Mouse (Mus musculus) embryonic facial prominence, embryonic 14.5 days (tissue): ENCODE measurements at regions not wholly inside any gene's neighbourhood (a gene's known extent, or its start where the extent isn't known, plus 50 kb on each side); places are given as distances from the start of the nearest gene placed in this dataset.
A peak's percentile ranks its signal among the peaks of the same experiment; 100 is the strongest.

ENCODE experiments used
- ATAC-seq: fragments of 200-750 bp; cut with Nextera tagmentation; 2 replicates; pipeline ENCODE4 v1.8.0; 2017; ENCODE audit warnings: low read depth, moderate number of reproducible peaks, moderate TSS enrichment
- DNase-seq: peaks from one replicate; pipeline ENCODE4 v3.0.0-alpha.2; 2015; ENCODE audit warnings: low spot score
- H3K27ac ChIP-seq: fragments of 300-500 bp; sonication (generic); replicated peaks from 2 replicates; pipeline ENCODE4 v1.5.1; 2014; ENCODE audit warnings: low read depth, mild to moderate bottlenecking, low read length, moderate library complexity
- H3K27me3 ChIP-seq: fragments of 300-500 bp; sonication (generic); replicated peaks from 2 replicates; pipeline ENCODE4 v1.6.1; 2014; ENCODE audit warnings: low read length; ENCODE audit not compliant: control insufficient read depth, insufficient read depth
- H3K36me3 ChIP-seq: fragments of 300-500 bp; sonication (generic); 2 replicates; pipeline ENCODE4 v1.6.1; 2014; ENCODE audit warnings: low read length, mixed read lengths; ENCODE audit not compliant: control insufficient read depth, insufficient read depth
- H3K4me1 ChIP-seq: fragments of 300-500 bp; sonication (generic); 2 replicates; pipeline ENCODE4 v1.6.1; 2014; ENCODE audit warnings: antibody characterized with exemption, low read length; ENCODE audit not compliant: control insufficient read depth, insufficient read depth
- H3K4me2 ChIP-seq: fragments of 300-500 bp; sonication (generic); 2 replicates; pipeline ENCODE4 v1.6.1; 2014; ENCODE audit warnings: low read depth, mild to moderate bottlenecking, low read length, moderate library complexity, mixed read lengths
- H3K4me3 ChIP-seq: fragments of 300-500 bp; sonication (generic); 2 replicates; pipeline ENCODE4 v1.5.1; 2014; ENCODE audit warnings: low read depth, mild to moderate bottlenecking, low read length
- H3K9ac ChIP-seq: fragments of 300-500 bp; sonication (generic); 2 replicates; pipeline ENCODE4 v1.6.1; 2014; ENCODE audit warnings: low read depth, mild to moderate bottlenecking, low read length, moderate library complexity, mixed read lengths
- H3K9me3 ChIP-seq: fragments of 300-500 bp; sonication (generic); 2 replicates; pipeline ENCODE4 v1.6.1; 2016; ENCODE audit warnings: low read length; ENCODE audit not compliant: control insufficient read depth
- WGBS: fragments of 180-500 bp; shearing (Covaris S2); extraction: QIAGEN DNeasy Blood & Tissue Kit; methylation state at CpG from one replicate; pipeline ENCODE4 v1.1.7; 2014; 5-methylcytosine and 5-hydroxymethylcytosine counted together

DNA sequence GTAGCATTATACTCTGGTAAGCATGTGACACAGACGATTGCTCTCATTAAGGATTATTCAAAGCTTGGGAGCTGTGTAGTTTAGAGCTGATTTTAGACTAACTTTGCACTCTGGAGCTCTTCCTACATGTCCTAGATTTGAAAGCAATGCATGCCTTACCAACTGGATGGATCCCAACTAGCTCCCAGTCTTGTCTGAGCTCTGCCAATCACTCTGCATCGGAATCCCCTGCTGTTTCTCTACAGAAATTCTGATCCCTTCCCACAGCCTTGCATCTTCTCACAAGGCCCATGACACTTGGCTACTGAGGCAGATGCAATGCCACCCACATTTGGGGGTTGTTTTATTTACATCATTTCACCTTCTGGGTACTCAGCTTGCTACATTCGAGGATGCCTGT is 277.8 kb downstream of the Adgrg6 start:
- H3K36me3 ChIP-seq: no peaks in the 10 kb centered on the region
- H3K27me3 ChIP-seq: no peaks in the 10 kb centered on the region

DNA sequence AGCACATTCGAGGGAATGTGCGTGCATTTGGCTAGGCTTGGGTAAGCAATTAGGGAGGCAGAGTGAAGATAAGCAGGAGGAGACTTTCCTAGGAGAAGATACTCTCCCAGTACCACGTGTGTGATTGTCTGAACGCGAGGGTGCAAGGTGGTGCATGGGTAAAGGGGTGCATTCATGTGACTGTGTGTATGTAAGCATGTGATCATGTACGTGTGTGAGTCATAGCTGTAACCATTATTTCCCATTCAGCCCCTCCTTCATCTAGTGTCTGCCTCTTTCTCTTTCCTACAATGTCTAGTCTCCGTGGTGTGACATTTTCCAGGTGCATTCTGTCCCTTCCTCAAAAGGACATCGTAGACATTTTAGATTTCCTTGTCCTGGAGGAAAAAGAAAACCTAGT is 273.8 kb downstream of the Hivep2 start:
- ATAC-seq (no peak), DNase-seq (no peak)
- H3K4me2 ChIP-seq: no peak overlapping the region
- H3K27me3 ChIP-seq: no peaks in the 10 kb centered on the region
- H3K27ac ChIP-seq: no peak overlapping the region
- no peaks in the 10 kb centered on the region for H3K36me3 ChIP-seq
- 90% methylated on average over 8 of the region's 8 CpGs for WGBS
- H3K4me1 ChIP-seq: no peaks in the 10 kb centered on the region
- no peaks in the 10 kb centered on the region for H3K9me3 ChIP-seq
- no peak overlapping the region for H3K9ac ChIP-seq
- H3K4me3 ChIP-seq: no peak overlapping the region

More for the DNA sequence above, 277.8 kb downstream of the Adgrg6 start:
- Histone ChIP-seq H3K4me3 (no peak overlapping the region), H3K27ac (no peak overlapping the region), H3K9ac (no peak overlapping the region), H3K4me1 (no peaks in the 10 kb centered on the region), H3K4me2 (no peak overlapping the region), H3K9me3 (no peaks in the 10 kb centered on the region)
- no peak for DNase-seq
- ATAC-seq: no peak
- WGBS: 87% methylated on average over 3 of the region's 3 CpGs

DNA sequence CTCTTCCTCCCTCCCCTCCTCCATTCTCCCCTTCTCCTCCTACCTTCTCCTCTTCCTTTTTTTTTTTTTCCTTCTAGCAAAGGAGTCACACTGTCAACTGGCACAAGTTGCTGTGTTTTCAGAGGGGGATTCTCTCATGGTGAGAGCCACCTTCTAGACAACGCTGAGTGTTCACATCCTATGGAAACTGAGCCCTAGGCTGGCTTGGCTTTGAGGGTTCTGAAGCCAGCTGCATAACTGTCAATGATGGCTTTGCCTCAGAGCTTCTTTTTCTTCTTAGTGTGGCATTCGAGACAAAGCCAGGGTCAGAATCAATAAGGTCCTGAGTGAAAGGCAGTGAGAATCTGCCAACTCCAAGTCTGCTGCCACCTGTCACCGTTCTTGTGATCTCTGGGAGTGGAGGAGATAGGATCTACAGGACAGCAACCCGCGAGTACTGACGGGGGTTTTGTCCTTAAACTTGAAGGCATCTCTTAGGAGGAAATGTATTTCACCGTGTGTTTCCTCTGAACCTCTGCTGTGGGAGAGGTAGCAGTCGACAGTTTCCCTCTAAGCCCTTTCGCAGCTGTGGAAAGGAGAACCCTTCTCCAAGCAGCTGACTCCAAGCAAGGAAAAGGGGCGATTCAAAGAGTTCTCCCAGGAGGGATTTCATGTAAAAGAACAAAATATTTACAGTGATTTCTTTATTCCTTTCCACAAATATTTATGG is 269.2 kb downstream of the Hivep2 start:
- no peak overlapping the region for H3K4me3 ChIP-seq
- H3K27me3 ChIP-seq: no peaks in the 10 kb centered on the region
- H3K27ac ChIP-seq: no peak overlapping the region
- no peaks in the 10 kb centered on the region for H3K4me1 ChIP-seq
- no peaks in the 10 kb centered on the region for H3K9me3 ChIP-seq
- no peak overlapping the region for H3K9ac ChIP-seq
- 64% methylated on average over 10 of the region's 10 CpGs for WGBS
- no peak for ATAC-seq
- no peak overlapping the region for H3K4me2 ChIP-seq
- H3K36me3 ChIP-seq: no peaks in the 10 kb centered on the region
- DNase-seq: no peak

DNA sequence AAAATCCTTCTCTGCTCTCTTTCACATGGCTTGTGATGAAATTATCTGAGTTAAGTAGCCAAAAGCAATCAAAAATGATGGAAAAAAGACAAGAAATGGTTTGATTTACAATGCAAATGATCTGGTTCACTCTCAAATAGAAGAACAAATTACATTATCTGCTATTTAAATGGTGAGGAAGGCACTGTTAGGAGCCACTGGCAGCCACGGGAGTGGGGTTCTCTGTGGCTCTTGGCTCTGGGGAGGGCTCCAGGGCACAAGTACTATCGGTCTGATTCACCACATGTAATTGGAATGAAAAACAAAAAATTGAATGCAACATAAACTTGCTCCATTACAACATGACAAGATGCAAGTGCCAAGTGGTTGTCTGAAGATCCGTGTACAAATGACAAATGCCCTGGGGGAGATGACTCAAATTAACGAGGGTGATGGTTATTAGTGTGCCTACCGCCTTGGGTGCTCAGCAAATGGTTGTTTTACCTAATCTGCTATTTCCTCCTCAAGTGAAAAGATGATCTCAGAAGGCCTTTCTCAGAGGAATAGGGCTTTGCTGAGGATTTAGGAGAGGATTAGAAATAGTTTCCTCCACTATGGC is 268.2 kb downstream of the Hivep2 start:
- no peaks in the 10 kb centered on the region for H3K9me3 ChIP-seq
- ATAC-seq (no peak), DNase-seq (peak; percentile 25)
- WGBS: 43% methylated on average over 5 of the region's 5 CpGs
- H3K9ac ChIP-seq: no peak overlapping the region
- no peak overlapping the region for H3K27ac ChIP-seq
- H3K36me3 ChIP-seq: no peaks in the 10 kb centered on the region
- H3K27me3 ChIP-seq: no peaks in the 10 kb centered on the region
- no peak overlapping the region for H3K4me2 ChIP-seq
- H3K4me1 ChIP-seq: no peaks in the 10 kb centered on the region
- H3K4me3 ChIP-seq: no peak overlapping the region

DNA sequence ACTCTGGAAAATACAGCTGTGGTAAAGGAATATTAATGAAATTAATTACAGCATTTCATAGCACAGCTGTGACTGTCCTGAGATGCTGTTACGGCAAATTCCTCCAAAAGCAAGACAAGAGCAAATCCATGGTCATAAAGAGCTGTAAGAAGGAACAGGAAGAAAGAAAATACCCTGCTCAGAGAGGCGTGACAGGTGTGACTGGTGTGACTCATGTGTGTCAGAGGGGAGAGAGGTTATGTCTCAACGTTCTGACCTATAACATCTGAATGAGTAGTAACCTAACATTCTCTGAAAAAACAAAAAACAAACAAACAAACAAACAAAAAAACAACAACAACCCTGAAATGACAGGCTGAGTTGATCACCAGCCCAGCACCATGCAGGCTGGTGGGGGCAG is 267.5 kb downstream of the Hivep2 start:
- Histone ChIP-seq H3K4me3 (no peak overlapping the region), H3K9me3 (no peaks in the 10 kb centered on the region), H3K9ac (no peak overlapping the region), H3K36me3 (no peaks in the 10 kb centered on the region), H3K4me1 (no peaks in the 10 kb centered on the region), H3K4me2 (no peak overlapping the region), H3K27ac (no peak overlapping the region), H3K27me3 (no peaks in the 10 kb centered on the region)
- WGBS: 67% methylated on average over 3 of the region's 3 CpGs
- DNase-seq (no peak), ATAC-seq (no peak)

DNA sequence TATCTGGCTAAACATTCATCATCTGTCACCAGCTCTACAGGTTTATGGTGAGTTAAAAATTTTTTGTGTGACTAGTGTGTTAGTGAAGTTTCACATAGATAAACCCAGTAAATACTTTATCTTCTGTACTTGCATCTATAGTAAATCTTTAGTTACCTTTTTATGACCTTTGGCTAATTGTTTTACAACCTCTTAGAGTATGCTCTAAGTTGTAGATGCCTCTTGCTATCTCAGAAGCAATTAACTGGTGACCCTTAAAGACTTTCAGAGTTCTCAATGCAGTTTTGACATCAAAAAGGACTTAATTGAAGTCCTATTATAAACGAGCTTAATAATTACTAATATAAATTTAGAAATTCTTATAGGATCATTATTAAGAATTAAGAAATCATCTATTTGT is 265.6 kb downstream of the Hivep2 start:
- H3K4me3 ChIP-seq: no peak overlapping the region
- 69% methylated on average over 1 of the region's 1 CpGs for WGBS

DNA sequence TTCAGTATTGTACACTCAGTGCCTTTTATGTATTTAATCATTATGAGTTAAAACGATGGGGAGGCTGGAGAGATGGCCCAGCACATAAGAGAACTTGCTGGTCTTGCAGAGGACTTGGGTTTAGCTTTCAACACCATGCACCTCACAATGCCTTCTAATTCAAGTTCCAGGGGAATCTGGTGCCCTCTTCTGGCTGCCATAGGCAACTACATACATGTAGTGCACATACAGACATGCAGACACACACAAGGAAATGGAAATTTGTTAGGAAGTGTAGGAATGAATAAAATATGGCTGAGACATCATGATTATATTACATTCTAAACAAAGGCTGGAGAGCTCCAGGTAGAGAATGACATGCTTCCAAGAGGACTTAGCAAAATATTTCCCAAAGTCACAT is 251.4 kb downstream of the Hivep2 start:
- WGBS: 100% methylated on average over 1 of the region's 1 CpGs
- no peak for ATAC-seq
- H3K4me3 ChIP-seq: no peak overlapping the region
- H3K27ac ChIP-seq: no peak overlapping the region
- no peak overlapping the region for H3K4me2 ChIP-seq
- no peak for DNase-seq
- H3K9ac ChIP-seq: no peak overlapping the region
- no peaks in the 10 kb centered on the region for H3K27me3 ChIP-seq
- H3K9me3 ChIP-seq: 0 out of 2 replicates have a peak, but pooled peaks cover 3% of the 10 kb centered on the region
- no peaks in the 10 kb centered on the region for H3K4me1 ChIP-seq
- H3K36me3 ChIP-seq: no peaks in the 10 kb centered on the region

More for the DNA sequence above, 265.6 kb downstream of the Hivep2 start:
- Histone ChIP-seq H3K27ac (no peak overlapping the region), H3K4me1 (no peaks in the 10 kb centered on the region), H3K9me3 (no peaks in the 10 kb centered on the region), H3K36me3 (no peaks in the 10 kb centered on the region), H3K4me2 (no peak overlapping the region), H3K27me3 (no peaks in the 10 kb centered on the region), H3K9ac (no peak overlapping the region)
- no peak for ATAC-seq
- DNase-seq: no peak

DNA sequence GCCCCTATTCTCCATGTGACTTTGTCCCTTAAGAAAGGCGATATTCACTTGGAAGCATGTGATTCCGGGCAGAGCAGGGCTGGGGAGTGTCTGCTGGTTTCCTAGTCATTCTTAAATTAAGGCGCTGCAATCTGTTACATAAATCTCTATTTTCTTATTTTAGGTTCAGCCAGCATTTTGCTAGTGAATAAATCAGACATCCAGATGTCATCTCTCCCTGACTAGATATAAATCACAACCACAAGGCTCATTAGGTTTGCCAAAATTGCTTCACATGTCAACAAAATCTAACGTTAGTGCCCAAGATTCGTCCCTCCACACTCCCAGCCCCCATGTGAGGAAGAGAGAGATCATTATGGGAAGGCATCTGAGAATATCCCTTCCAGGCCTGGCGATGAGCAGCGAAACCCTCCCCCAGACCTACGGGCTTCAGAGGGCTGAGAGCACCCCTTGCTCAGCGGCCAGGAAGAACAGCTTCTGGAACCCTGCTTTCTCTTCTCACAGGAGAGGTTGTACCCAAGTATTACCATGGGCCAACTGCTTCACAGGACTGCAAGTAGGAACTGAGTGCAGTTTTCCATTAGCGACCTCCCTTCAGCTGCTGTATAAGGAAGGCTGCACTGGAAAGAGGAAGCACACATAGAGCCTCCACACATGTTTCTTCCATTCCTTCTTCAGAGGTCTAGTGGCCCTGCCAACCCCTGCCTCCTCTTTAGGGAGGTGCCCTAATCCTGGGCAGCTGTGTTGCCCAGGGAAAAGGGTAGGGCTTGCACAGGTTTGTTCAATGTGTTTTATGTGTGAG is 250.5 kb downstream of the Hivep2 start:
- no peaks in the 10 kb centered on the region for H3K27me3 ChIP-seq
- no peak; the same call in 1 of the 2 replicates for ATAC-seq
- H3K4me3 ChIP-seq: no peak overlapping the region
- peak; percentile 61 for DNase-seq
- no peaks in the 10 kb centered on the region for H3K36me3 ChIP-seq
- no peak overlapping the region for H3K4me2 ChIP-seq
- WGBS: 55% methylated on average over 10 of the region's 10 CpGs
- H3K9ac ChIP-seq: no peak overlapping the region
- H3K4me1 ChIP-seq: peaks cover 4% of the 10 kb centered on the region; the same call in 1 of the 2 replicates
- no peak overlapping the region for H3K27ac ChIP-seq
- 0 out of 2 replicates have a peak, but pooled peaks cover 3% of the 10 kb centered on the region for H3K9me3 ChIP-seq
